Mouse (Mus musculus) bone marrow, adult 2 months (tissue): ENCODE measurements at regions not wholly inside any gene's neighbourhood (a gene's known extent, or its start where the extent isn't known, plus 50 kb on each side); places are given as distances from the start of the nearest gene placed in this dataset.

ENCODE experiments used
- H3K27ac ChIP-seq: fragments of 200-500 bp; 2 replicates; pipeline ENCODE4 v1.5.1; 2012; ENCODE audit warnings: low read depth, mild to moderate bottlenecking, control low read depth, inconsistent platforms, low read length; ENCODE audit not compliant: control insufficient read depth, poor library complexity, insufficient read depth
- H3K4me1 ChIP-seq: fragments of 200-500 bp; 2 replicates; pipeline ENCODE4 v1.6.1; 2011; ENCODE audit warnings: low read length; ENCODE audit not compliant: control insufficient read depth, insufficient read depth
- H3K4me3 ChIP-seq: fragments of 200-500 bp; replicated peaks from 2 replicates; pipeline ENCODE3; 2011; ENCODE audit warnings: mild to moderate bottlenecking, low read depth, low read length, control low read depth; ENCODE audit not compliant: control insufficient read depth
- CTCF ChIP-seq: fragments of 200-500 bp; IDR thresholded peaks from 2 replicates; pipeline ENCODE4 v1.5.1; 2011; ENCODE audit warnings: low read length, control low read depth; ENCODE audit not compliant: control insufficient read depth, insufficient read depth
- POLR2A ChIP-seq: fragments of 200-500 bp; IDR thresholded peaks from 2 replicates; pipeline ENCODE4 v1.6.1; 2011; ENCODE audit warnings: low read depth, mild to moderate bottlenecking, control low read depth, low read length, borderline replicate concordance; ENCODE audit not compliant: control insufficient read depth
- WGBS: fragments of 180-500 bp; shearing (Covaris S2); methylation state at CpG from one replicate; pipeline ENCODE4 v1.1.7; 2018; 5-methylcytosine and 5-hydroxymethylcytosine counted together

- WGBS = 0% methylated on average over 2 of the region's 2 CpGs
- no peak overlapping the region for H3K27ac ChIP-seq
- no peak overlapping the region for H3K4me3 ChIP-seq
- TF ChIP-seq POLR2A (no peak), CTCF (peak; percentile 76)
- H3K4me1 ChIP-seq = peaks cover 8% of the 10 kb centered on the region; the same call in 1 of the 2 replicates
Observed at GRCm38 (mm10) chr2:178542032-178542431, 111.7 kb downstream of the Cdh26 start.

GRCm38 (mm10) chr2:178544411-178544810, 114.1 kb downstream of the Cdh26 start:
- 59% methylated on average over 1 of the region's 1 CpGs for WGBS
- peak overlapping the region; percentile 46 for H3K27ac ChIP-seq
- H3K4me1 ChIP-seq = peaks cover 10% of the 10 kb centered on the region
- no peak for TF ChIP-seq CTCF
- TF ChIP-seq POLR2A = no peak
- no peak overlapping the region for H3K4me3 ChIP-seq

DNA sequence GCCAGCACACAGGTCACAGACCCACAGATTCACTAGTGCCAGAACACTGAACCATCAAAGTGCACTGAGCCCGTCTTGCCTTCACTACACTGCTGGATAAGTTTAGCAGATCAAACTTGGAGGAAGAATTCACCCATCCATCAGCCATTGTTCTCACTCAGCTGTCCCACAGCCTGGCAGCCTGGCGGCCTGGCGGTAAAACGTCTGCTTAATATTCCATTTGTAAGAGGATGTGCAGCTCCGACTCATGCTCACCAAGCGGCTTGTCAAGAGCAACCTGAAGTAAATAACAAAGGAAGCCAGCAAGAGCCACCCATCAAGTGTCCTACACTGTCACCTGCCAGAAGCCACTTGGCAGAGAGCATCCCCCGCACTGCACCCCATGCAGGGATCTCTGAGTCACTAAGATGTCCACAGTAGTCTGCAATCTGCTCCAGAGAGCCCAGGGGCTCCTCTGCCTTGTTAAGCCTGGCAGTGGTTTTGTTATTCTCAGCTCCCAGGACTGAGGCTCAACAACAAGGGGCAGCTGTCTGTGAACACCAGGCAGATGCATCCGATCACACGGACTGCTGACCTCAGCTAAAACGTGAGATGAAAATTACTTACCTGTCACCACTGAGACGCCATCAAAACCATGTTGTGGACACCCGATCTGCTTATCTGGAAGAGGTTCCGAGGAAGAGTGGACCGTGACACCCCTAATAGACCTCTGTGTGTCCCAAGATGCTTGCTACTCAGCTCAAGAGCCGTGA, 115.4 kb downstream of the Cdh26 start:
- Histone ChIP-seq H3K4me1 (peaks cover 10% of the 10 kb centered on the region), H3K27ac (peak overlapping the region; percentile 92), H3K4me3 (no peak overlapping the region)
- TF ChIP-seq CTCF = no peak
- no peak for TF ChIP-seq POLR2A
- 78% methylated on average over 15 of the region's 15 CpGs for WGBS

GRCm38 (mm10) chr2:178546353-178546720, 116.0 kb downstream of the Cdh26 start:
- Histone ChIP-seq H3K4me3 (no peak overlapping the region), H3K27ac (peak overlapping the region; percentile 92), H3K4me1 (peaks cover 10% of the 10 kb centered on the region)
- TF ChIP-seq CTCF = no peak
- no peak for TF ChIP-seq POLR2A
- WGBS = 44% methylated on average over 3 of the region's 3 CpGs

GRCm38 (mm10) chr2:178546888-178547287, 116.6 kb downstream of the Cdh26 start:
- Histone ChIP-seq H3K27ac (peak overlapping the region; percentile 92), H3K4me1 (peaks cover 10% of the 10 kb centered on the region), H3K4me3 (no peak overlapping the region)
- WGBS = 21% methylated on average over 3 of the region's 3 CpGs
- no peak for TF ChIP-seq CTCF
- no peak for TF ChIP-seq POLR2A

- peaks cover 10% of the 10 kb centered on the region for H3K4me1 ChIP-seq
- TF ChIP-seq POLR2A (no peak), CTCF (no peak)
- no peak overlapping the region for H3K27ac ChIP-seq
- 90% methylated on average over 6 of the region's 6 CpGs for WGBS
- no peak overlapping the region for H3K4me3 ChIP-seq
Observed at GRCm38 (mm10) chr2:178548937-178549336, 118.6 kb downstream of the Cdh26 start.

DNA sequence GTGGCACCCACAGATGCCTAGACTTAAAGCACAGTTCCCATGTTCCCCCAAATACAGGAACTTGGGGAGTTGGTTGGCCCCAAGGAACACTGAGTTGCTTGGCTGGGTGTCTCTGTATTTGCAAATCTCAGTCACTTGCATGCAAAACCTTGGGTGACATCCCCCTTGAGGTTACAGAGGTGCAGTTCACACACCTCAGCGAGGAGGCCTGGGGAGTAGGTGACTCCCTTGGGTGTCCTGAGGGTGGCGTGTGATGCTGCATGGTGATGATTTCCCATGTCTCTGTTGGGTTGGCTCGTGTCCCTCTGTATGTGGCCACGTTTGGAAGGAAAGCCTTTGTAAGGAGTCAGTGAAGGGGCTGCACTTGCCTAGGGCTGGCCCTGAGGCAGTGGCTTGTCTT, 123.4 kb downstream of the Cdh26 start:
- TF ChIP-seq POLR2A (no peak), CTCF (no peak)
- H3K27ac ChIP-seq = no peak overlapping the region
- 55% methylated on average over 4 of the region's 4 CpGs for WGBS
- H3K4me1 ChIP-seq = peaks cover 2% of the 10 kb centered on the region
- no peak overlapping the region for H3K4me3 ChIP-seq

DNA sequence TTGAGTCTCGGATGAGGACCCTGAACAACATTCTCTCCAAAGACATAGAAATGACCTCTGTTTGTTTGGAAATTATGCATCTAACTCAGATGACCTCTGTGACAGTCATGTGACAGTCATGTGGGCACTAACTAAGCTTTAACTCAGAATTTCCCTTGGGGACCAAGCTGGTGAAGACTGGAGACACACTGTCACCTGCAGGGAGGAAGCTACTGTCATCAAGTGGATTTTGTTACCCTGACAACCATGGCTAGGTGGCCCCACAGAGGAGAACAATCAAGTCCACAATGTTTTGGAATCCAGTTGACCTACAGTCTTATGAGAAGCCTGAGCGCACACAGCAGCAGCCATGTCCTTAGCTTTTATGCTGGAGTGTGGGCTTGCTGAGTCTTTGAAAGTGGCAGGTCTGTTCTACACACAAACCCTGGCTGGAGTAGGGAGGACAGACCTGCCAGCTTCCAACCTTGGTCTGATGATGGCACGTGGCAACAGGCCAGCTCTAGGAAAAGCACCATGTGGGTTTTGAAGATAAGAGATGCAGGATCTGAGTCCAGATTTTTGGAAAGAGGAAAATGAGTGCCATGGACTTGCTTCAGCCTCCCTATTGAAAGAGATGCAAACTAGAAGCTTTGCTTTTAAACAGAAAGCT, 125.5 kb downstream of the Cdh26 start:
- Histone ChIP-seq H3K4me3 (no peak overlapping the region), H3K27ac (peak overlapping the region; percentile 65), H3K4me1 (no peaks in the 10 kb centered on the region; the same call in 1 of the 2 replicates)
- 72% methylated on average over 3 of the region's 3 CpGs for WGBS
- TF ChIP-seq CTCF (no peak), POLR2A (no peak)

DNA sequence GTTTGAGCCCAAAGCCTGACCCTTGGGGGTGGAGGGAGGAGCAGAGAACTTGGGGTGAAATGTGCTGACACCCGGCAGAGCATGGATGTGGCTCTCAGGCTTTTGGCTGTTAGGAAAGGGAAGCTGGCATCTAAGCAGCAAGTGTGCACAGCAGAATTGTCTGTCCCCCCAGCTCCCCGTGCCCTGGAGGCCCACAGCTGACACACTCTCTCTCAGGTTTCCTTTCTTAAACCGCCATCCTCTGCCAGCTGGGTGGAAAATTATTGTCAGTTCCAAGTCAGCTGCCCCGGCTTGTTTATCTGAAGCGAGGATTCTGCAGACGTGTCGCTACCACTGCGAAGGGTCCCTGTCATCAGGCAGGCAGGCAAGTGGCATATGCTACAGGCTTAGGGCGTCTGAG, 127.6 kb downstream of the Cdh26 start:
- TF ChIP-seq CTCF (no peak), POLR2A (no peak)
- peak overlapping the region; percentile 74 for H3K27ac ChIP-seq
- WGBS = 37% methylated on average over 9 of the region's 9 CpGs
- H3K4me1 ChIP-seq = no peaks in the 10 kb centered on the region; the same call in 1 of the 2 replicates
- no peak overlapping the region for H3K4me3 ChIP-seq

DNA sequence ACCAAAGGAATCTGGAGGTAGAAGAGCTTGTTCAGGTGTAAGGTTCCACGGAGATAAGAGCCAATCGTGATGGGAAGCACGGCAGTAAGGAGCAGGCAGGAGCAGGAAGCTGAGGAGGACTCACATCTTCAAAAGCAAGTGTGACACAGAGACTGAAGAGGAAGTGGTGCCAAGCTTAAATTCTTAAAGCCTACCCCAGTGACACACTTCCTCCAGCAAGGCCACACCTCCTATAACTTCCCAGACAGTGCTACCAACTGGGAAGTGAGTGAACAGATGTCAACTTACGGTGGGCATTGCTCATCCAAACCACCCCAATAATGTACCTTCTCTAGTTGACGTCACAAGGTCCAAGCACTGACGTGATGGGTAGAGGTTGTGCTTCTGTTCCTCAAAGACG, 133.0 kb downstream of the Cdh26 start:
- H3K4me1 ChIP-seq = peaks cover 3% of the 10 kb centered on the region; the same call in 1 of the 2 replicates
- WGBS = 52% methylated on average over 7 of the region's 7 CpGs
- H3K27ac ChIP-seq = no peak overlapping the region
- TF ChIP-seq POLR2A (no peak), CTCF (no peak)
- no peak overlapping the region for H3K4me3 ChIP-seq
